Mouse (Mus musculus) heart, embryonic 13.5 days (tissue): ENCODE data around the gene Rara. TPM values are rescaled to one million over a fixed set of nuclear protein-coding genes. Genes with fewer than 3 reads are reported as not detected.

Source experiments
- ATAC-seq: fragments of 200-750 bp; cut with Nextera tagmentation; 2 replicates; pipeline ENCODE4 v1.8.0; 2017; ENCODE audit warnings: moderate TSS enrichment; ENCODE audit not compliant: insufficient number of reproducible peaks, low FRiP score, low TSS enrichment; ENCODE audit errors: extremely low read depth
- H3K27ac ChIP-seq: fragments of 300-500 bp; sonication (generic); replicated peaks from 2 replicates; pipeline ENCODE4 v1.5.1; 2015; ENCODE audit warnings: moderate library complexity, mild to moderate bottlenecking, inconsistent platforms
- H3K27me3 ChIP-seq: fragments of 300-500 bp; sonication (generic); replicated peaks from 2 replicates; pipeline ENCODE4 v1.6.1; 2015; ENCODE audit warnings: mild to moderate bottlenecking, inconsistent platforms
- H3K36me3 ChIP-seq: fragments of 300-500 bp; sonication (generic); 2 replicates; pipeline ENCODE4 v1.6.1; 2015; ENCODE audit warnings: mild to moderate bottlenecking, inconsistent platforms
- H3K4me1 ChIP-seq: fragments of 300-500 bp; sonication (generic); 2 replicates; pipeline ENCODE4 v1.6.1; 2015; ENCODE audit warnings: inconsistent platforms
- H3K4me2 ChIP-seq: fragments of 300-500 bp; sonication (generic); 2 replicates; pipeline ENCODE4 v1.6.1; 2015; ENCODE audit warnings: inconsistent platforms, mild to moderate bottlenecking, moderate library complexity
- H3K4me3 ChIP-seq: fragments of 300-500 bp; sonication (generic); 2 replicates; pipeline ENCODE4 v1.5.1; 2015; ENCODE audit warnings: moderate library complexity, mild to moderate bottlenecking, inconsistent platforms
- H3K9ac ChIP-seq: fragments of 300-500 bp; sonication (generic); 2 replicates; pipeline ENCODE4 v1.6.1; 2015; ENCODE audit warnings: inconsistent platforms, mild to moderate bottlenecking, moderate library complexity
- H3K9me3 ChIP-seq: fragments of 300-500 bp; sonication (generic); 2 replicates; pipeline ENCODE4 v1.6.1; 2016; ENCODE audit warnings: inconsistent platforms
- WGBS: fragments of 180-500 bp; shearing (Covaris S2); methylation state at CpG from one replicate; pipeline ENCODE4 v1.1.7; 2015; ENCODE audit warnings: mixed read lengths; 5-methylcytosine and 5-hydroxymethylcytosine counted together
- polyA plus RNA-seq: library from polyadenylated mRNA; unstranded; fragments of >200 nt; fragmentation: Nextera tagmentation; extraction: Ambion mirVana; gene quantifications from 2 replicates; pipeline ENCODE4 v1.2.1, GENCODE M21; 2015

Gene Rara
- polyA plus RNA-seq, 1 experiment from 2014 or later, result 27.9 TPM

GRCm38 (mm10) chr11:99013856-99014255 lies 86.2 kb downstream of the Rara start:
- Histone ChIP-seq H3K4me1 (no peaks in the 10 kb centered on the region), H3K4me3 (no peak overlapping the region), H3K4me2 (no peak overlapping the region), H3K27ac (no peak overlapping the region), H3K27me3 (no peaks in the 10 kb centered on the region), H3K36me3 (peaks cover 99% of the 10 kb centered on the region), H3K9ac (no peak overlapping the region), H3K9me3 (no peaks in the 10 kb centered on the region)
- WGBS, result 88% methylated on average over 1 of the region's 1 CpGs
- ATAC-seq, result no peak

- Histone ChIP-seq H3K4me3 (no peak overlapping the region), H3K27me3 (no peaks in the 10 kb centered on the region), H3K36me3 (peaks cover 73% of the 10 kb centered on the region), H3K27ac (no peak overlapping the region), H3K9me3 (no peaks in the 10 kb centered on the region), H3K4me2 (no peak overlapping the region), H3K9ac (no peak overlapping the region), H3K4me1 (peaks cover 28% of the 10 kb centered on the region)
- WGBS, result 92% methylated on average over 6 of the region's 6 CpGs
- no peak for ATAC-seq
Measured at GRCm38 (mm10) chr11:99019844-99020243, 92.2 kb downstream of the Rara start.

DNA sequence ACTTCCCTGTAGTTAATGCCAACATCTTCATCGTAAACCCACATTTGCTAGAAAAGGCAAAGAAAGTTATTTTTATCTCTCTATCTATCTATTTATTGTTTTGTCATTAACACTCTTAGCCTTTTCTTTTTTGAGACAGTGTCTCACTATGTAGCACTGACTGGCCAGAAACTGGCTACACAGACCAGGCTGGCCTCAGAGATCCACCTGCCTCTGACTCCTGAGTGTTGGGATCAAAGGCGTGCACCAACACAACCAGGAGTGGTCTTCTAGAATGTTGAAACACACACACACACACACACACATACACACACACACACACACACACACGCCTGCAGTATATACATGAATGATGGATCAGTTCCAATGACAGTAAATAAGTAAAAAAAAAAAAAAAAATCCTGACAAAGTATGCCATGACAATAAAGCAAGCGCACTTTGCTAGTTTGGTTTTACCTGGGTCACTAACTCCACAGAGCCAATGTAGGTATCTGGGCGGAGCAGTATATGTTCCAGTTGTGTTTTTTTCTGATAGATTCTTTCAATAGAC lies 94.8 kb downstream of the Rara start:
- Histone ChIP-seq H3K27me3 (no peaks in the 10 kb centered on the region), H3K4me2 (peak overlapping the region; percentile 79), H3K9me3 (no peaks in the 10 kb centered on the region), H3K9ac (peak overlapping the region; percentile 89), H3K4me1 (peaks cover 30% of the 10 kb centered on the region), H3K36me3 (peaks cover 47% of the 10 kb centered on the region), H3K4me3 (peak overlapping the region; percentile 89), H3K27ac (no peak overlapping the region)
- 72% methylated on average over 5 of the region's 5 CpGs for WGBS
- ATAC-seq, result no peak

GRCm38 (mm10) chr11:99023094-99023493 lies 95.5 kb downstream of the Rara start:
- Histone ChIP-seq H3K4me1 (peaks cover 30% of the 10 kb centered on the region), H3K4me2 (peak overlapping the region; percentile 79), H3K4me3 (peak overlapping the region; percentile 89), H3K9me3 (no peaks in the 10 kb centered on the region), H3K36me3 (peaks cover 41% of the 10 kb centered on the region), H3K27me3 (no peaks in the 10 kb centered on the region), H3K27ac (peak overlapping the region; percentile 75; the same call in 1 of the 2 replicates), H3K9ac (peak overlapping the region; percentile 89)
- no peak for ATAC-seq
- WGBS, result 11% methylated on average over 4 of the region's 4 CpGs

- H3K4me3 ChIP-seq, result peak within 1 kb of the TSS; percentile 89
- H3K9ac ChIP-seq, result peak within 1 kb of the TSS; percentile 89
- H3K27me3 ChIP-seq, result no peaks in the 10 kb centered on the region
- WGBS, result under 1% methylated on average over 54 of the region's 54 CpGs
- peak within 1 kb of the TSS; percentile 79 for H3K4me2 ChIP-seq
- ATAC-seq, result peak; percentile 89
- peak within 1 kb of the TSS; percentile 75 for H3K27ac ChIP-seq
- H3K9me3 ChIP-seq, result no peaks in the 10 kb centered on the region
- peaks cover 30% of the 10 kb centered on the region for H3K4me1 ChIP-seq
- H3K36me3 ChIP-seq, result peaks cover 34% of the 10 kb centered on the region
Measured at GRCm38 (mm10) chr11:99023500-99024467, 96.2 kb downstream of the Rara start, which contains the start of gene Top2a. Gene Top2a (minus strand): TSS chr11:99024189.

Other genes starting within 250 kb of the Rara start
- gene Psmd3, start 245.3 kb upstream of the Rara start, polyA plus RNA-seq, result 165 and 167 TPM in 2 replicates
- not detected in 2 replicates for gene Csf3, start 226.6 kb upstream of the Rara start, polyA plus RNA-seq
- 35.1 and 37.4 TPM in 2 replicates for gene Med24, start 198.4 kb upstream of the Rara start, polyA plus RNA-seq
- gene Thra, start 187.2 kb upstream of the Rara start, polyA plus RNA-seq, result 30.0 and 32.0 TPM in 2 replicates
- 5.9 and 6.4 TPM in 2 replicates for gene Nr1d1, start 152.5 kb upstream of the Rara start, polyA plus RNA-seq
- gene Msl1, start 132.3 kb upstream of the Rara start, polyA plus RNA-seq, result 14.6 and 15.7 TPM in 2 replicates
- gene Casc3, start 122.9 kb upstream of the Rara start, polyA plus RNA-seq, result 22.3 and 23.1 TPM in 2 replicates
- gene Rapgefl1, start 91.0 kb upstream of the Rara start, polyA plus RNA-seq, result 0.64 and 0.98 TPM in 2 replicates
- 2.3 and 2.6 TPM in 2 replicates for gene Wipf2, start 64.2 kb upstream of the Rara start, polyA plus RNA-seq
- gene Cdc6, start 20.0 kb upstream of the Rara start, polyA plus RNA-seq, result 21.1 and 22.9 TPM in 2 replicates
- gene Gjd3, start 55.2 kb downstream of the Rara start, polyA plus RNA-seq, result 1.3 and 3.3 TPM in 2 replicates
- gene Top2a, start 96.4 kb downstream of the Rara start, polyA plus RNA-seq, result 158 and 170 TPM in 2 replicates
- gene Igfbp4, start 113.4 kb downstream of the Rara start, polyA plus RNA-seq, result 371 and 397 TPM in 2 replicates
- 0.15 and 0.21 TPM in 2 replicates for gene Tns4, start 161.5 kb downstream of the Rara start, polyA plus RNA-seq
- 0.14 and 0.23 TPM in 2 replicates for gene Ccr7, start 227.3 kb downstream of the Rara start, polyA plus RNA-seq